ENCODE assay signal across 12 mouse cellular contexts in the genomic region with DNA sequence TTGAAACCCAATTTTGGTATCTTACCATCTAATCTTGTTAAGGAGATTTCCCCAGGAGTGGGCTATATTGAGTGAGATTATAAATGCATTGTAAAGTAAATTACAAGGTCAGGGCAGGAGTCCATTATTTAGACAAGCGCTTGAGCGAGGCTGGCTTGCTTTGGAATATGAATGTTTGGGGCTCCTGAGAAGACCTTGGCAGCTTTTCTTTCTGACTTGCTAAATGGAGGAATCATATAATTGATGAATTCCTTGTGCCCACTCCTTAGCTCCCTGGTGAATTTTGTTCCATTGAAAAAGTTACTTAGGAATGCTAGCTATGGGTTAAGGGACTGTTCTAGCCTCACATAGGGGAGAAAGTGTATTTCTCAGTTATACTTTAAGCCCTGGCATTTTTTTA.
"Had no signal": no experiment of that assay in that cellular context is flagged by ENCODE, and none has a peak within 500 bp of the region (broad histone marks: within the 10 kb centered on the region; RNA-seq: fewer than 3 reads in every experiment).

No protein-coding gene starts in this region.

- DNase-seq: liver; liver, embryonic 13.5 days; liver, postnatal 0 days; thymus, postnatal 4 days had no signal

- H3K9ac ChIP-seq: limb, embryonic 12.5 days; liver, embryonic 13.5 days; liver, postnatal 0 days; midbrain, embryonic 15.5 days; neural tube, embryonic 12.5 days had no signal

- ATAC-seq: liver, postnatal 0 days had no signal

- H3K27me3 ChIP-seq: limb, embryonic 12.5 days; liver, embryonic 13.5 days; megakaryocyte, embryonic 14.5 days; midbrain, embryonic 15.5 days; neural tube, embryonic 12.5 days had no signal

- H3K4me3 ChIP-seq: limb, embryonic 12.5 days; liver, embryonic 13.5 days; megakaryocyte, embryonic 14.5 days; midbrain, embryonic 15.5 days; neural tube, embryonic 12.5 days had no signal

- H3K4me2 ChIP-seq: limb, embryonic 12.5 days; liver, embryonic 13.5 days; midbrain, embryonic 11.5 days; midbrain, embryonic 15.5 days; neural tube, embryonic 12.5 days had no signal

- H3K9me3 ChIP-seq: limb, embryonic 12.5 days; liver, embryonic 13.5 days; megakaryocyte, embryonic 14.5 days; midbrain, embryonic 15.5 days; neural tube, embryonic 12.5 days had no signal

- H3K27ac ChIP-seq: kidney, postnatal 0 days; liver, embryonic 13.5 days; macrophage; neural tube, embryonic 12.5 days; stomach, postnatal 0 days had no signal
